Mouse (Mus musculus) heart, adult 18-20 months (tissue): ENCODE measurements around the gene Atp2c1. TPM values are rescaled to one million over a fixed set of nuclear protein-coding genes. Genes with fewer than 3 reads are reported as not detected.

Experiments used
- DNase-seq, 2 experiments: peaks; one replicate each; pipeline ENCODE4 v3.0.0; 2021 to 2022; ENCODE audit warnings: mixed read lengths in 1 of 2
- total RNA-seq, 2 experiments: library from RNA; stranded (reverse); gene quantifications; 2 replicates each; pipeline ENCODE4 v1.2.3; 2021

Gene Atp2c1
- total RNA-seq, 2 experiments from 2014 or later: 58.6 to 65.0 TPM

GRCm38 (mm10) chr9:105366199-105366598 lies 160.9 kb downstream of the Atp2c1 start:
- no peak for DNase-seq

DNA sequence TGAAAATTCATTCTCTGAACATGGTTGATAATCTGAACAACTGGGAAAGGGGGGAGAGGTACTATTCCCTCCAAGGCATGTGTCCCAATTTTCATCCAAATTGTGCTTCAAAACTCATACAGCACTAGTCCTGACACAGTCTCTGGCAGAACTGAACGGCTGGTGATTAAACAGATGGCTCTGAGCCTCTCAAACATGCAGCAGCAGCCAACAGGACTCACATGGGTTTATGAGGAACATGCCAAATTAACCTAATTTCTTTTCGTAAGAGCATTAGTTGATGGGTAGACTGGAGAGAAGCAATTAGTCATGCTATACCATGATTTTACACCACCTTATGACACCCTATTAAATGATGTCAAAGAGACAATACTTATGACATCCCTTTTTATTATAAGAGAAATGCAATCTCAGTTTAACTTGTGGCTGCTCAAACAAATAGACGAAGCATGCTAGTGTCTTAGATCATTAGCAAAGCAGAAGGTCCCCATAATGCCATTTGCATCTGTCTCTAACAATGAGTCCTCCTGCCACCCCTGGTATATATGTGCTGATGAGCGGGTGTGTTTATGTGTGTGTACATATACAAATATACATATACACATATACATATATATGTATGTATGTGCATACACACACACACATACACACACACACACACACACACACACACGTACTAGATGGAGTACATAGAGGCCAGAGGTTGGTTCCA lies 163.4 kb downstream of the Atp2c1 start:
- DNase-seq: no peak

GRCm38 (mm10) chr9:105362181-105362580 lies 164.9 kb downstream of the Atp2c1 start:
- no peak for DNase-seq

Other genes starting within 250 kb of the Atp2c1 start
- 1 to 10 TPM; 7.2 to 7.4 TPM for gene Aste1, start 131.9 kb downstream of the Atp2c1 start, total RNA-seq
- not detected for gene Nek11, start 131.8 kb downstream of the Atp2c1 start, total RNA-seq
- gene Pik3r4, start 115.7 kb upstream of the Atp2c1 start, total RNA-seq: 10 to 100 TPM; 18.0 to 21.4 TPM